Mouse (Mus musculus): Measurements from ENCODE around the gene C2cd2l. TPM values are rescaled to one million over a fixed set of nuclear protein-coding genes. Genes with fewer than 3 reads are reported as not detected.

C2cd2l gene
- total and polyA plus RNA-seq, 3 experiments, result 4.7 to 10.9 TPM; not detected in 1

DNA sequence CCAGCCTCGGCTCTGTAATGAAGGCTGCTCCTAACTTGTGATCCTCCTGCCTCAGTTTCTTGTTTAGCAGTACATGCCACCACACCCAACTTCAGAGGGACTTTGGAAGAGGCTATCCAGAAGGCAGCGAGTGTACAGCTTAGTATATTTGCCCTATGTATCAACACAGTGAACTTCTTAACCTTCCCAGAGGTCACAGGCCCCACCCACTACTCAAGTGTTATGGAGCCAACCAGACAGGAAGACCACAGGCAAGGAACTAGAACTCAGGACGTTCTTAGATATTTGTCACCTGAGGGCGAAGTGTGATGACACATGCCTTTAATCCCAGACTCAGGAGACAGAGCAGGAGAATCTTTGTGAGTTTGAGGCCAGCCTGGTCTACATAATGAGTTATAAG, 27.5 kb upstream of the C2cd2l start:
- Histone ChIP-seq H3K4me1 (ENCODE audit: control insufficient read depth in 1 of 2, insufficient read depth in 2 of 2, low read length in 2 of 2) (peaks cover 1 to 8% of the 10 kb centered on the region in 2 experiments), H3K27me3 (ENCODE audit: control insufficient read depth in 1 of 2, insufficient read depth in 2 of 2, low read length in 2 of 2) (no peaks in the 10 kb centered on the region), H3K9ac (ENCODE audit: control insufficient read depth, low read depth, low read length, poor library complexity, severe bottlenecking) (no peak overlapping the region), H3K9me3 (replicated peaks; ENCODE audit: insufficient read depth, low read length) (no peaks in the 10 kb centered on the region), H3K79me2 (ENCODE audit: control insufficient read depth, insufficient read depth, low read length, poor library complexity) (peaks cover 3% of the 10 kb centered on the region), H3K4me3 (ENCODE audit: control insufficient read depth in 1 of 2, insufficient read depth in 1 of 2, low read depth in 2 of 2, low read length in 2 of 2) (no peak overlapping the region), H3K27ac (ENCODE audit: control insufficient read depth, low read depth, low read length) (no peak overlapping the region), H3K36me3 (ENCODE audit: control insufficient read depth in 1 of 2, insufficient read depth in 2 of 2, low read length in 2 of 2) (peaks cover 10% of the 10 kb centered on the region in 2 experiments)
- TF ChIP-seq CHD2 (IDR thresholded peaks at IDR 0.05; ENCODE audit: low read length) (no peak), KAT2A (conservative IDR thresholded peaks at IDR 0.05; ENCODE audit: low read depth, low read length) (no peak), POLR2AphosphoS5 (IDR thresholded peaks at IDR 0.05; ENCODE audit: borderline replicate concordance, low read depth, low read length) (no peak), ZKSCAN1 (IDR thresholded peaks at IDR 0.05; ENCODE audit: low read depth, low read length) (no peak), TCF12 (IDR thresholded peaks at IDR 0.05; ENCODE audit: low read depth, low read length) (no peak), CTCF (IDR thresholded peaks at IDR 0.05 in 2 of 3, conservative IDR thresholded peaks at IDR 0.05 in 1 of 3; ENCODE audit: control insufficient read depth in 1 of 3, insufficient read depth in 1 of 3, low read depth in 2 of 3, low read length in 3 of 3, poor library complexity in 1 of 3, severe bottlenecking in 1 of 3) (no peak), ZC3H11A (IDR thresholded peaks at IDR 0.05; ENCODE audit: low read depth, low read length) (no peak), UBTF (IDR thresholded peaks at IDR 0.05; ENCODE audit: borderline replicate concordance, insufficient read depth, low read depth, low read length) (no peak), ZNF384 (IDR thresholded peaks at IDR 0.05; ENCODE audit: low read depth, low read length) (no peak), USF1 (IDR thresholded peaks at IDR 0.05; ENCODE audit: low read depth, low read length) (no peak), TAL1 (IDR thresholded peaks at IDR 0.05; ENCODE audit: low read length) (no peak), E2F4 (IDR thresholded peaks at IDR 0.05; ENCODE audit: borderline replicate concordance, low read depth, low read length) (no peak)
- no peak for DNase-seq (ENCODE audit: low read depth, low spot score)

DNA sequence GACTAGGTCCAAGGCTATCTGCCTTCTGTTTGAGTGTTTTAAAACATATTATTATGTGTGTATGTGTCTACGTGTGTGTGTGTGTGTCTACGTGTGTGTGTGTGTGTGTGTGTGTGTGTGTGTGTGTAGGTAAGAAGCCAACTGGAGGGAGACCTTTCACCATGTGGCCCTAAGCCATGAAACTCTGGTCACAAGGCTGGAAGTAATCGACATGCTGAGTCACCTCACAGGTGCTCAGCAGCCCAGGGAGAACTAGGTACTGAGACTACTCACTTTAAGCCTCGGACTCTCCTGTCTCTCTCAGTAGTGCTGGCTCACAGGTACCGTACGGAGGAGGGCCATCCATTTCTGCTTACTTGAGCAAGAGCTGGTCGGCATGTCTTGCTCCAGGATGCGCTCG, 27.1 kb upstream of the C2cd2l start:
- H3K4me1 ChIP-seq (ENCODE audit: control insufficient read depth in 1 of 2, insufficient read depth in 2 of 2, low read length in 2 of 2), result peaks cover 5 to 11% of the 10 kb centered on the region in 2 experiments
- peaks cover 6% of the 10 kb centered on the region for H3K79me2 ChIP-seq (ENCODE audit: control insufficient read depth, insufficient read depth, low read length, poor library complexity)
- no peaks in the 10 kb centered on the region for H3K9me3 ChIP-seq (replicated peaks; ENCODE audit: insufficient read depth, low read length)
- no peaks in the 10 kb centered on the region for H3K27me3 ChIP-seq (ENCODE audit: control insufficient read depth in 1 of 2, insufficient read depth in 2 of 2, low read length in 2 of 2)
- H3K9ac ChIP-seq (ENCODE audit: control insufficient read depth, low read depth, low read length, poor library complexity, severe bottlenecking), result no peak overlapping the region
- H3K4me3 ChIP-seq (ENCODE audit: control insufficient read depth in 1 of 2, insufficient read depth in 1 of 2, low read depth in 2 of 2, low read length in 2 of 2), result no peak overlapping the region
- TF ChIP-seq GATA1 (IDR thresholded peaks at IDR 0.05; ENCODE audit: low read depth, low read length), result no peak
- no peak for TF ChIP-seq UBTF (IDR thresholded peaks at IDR 0.05; ENCODE audit: borderline replicate concordance, insufficient read depth, low read depth, low read length)
- no peak for TF ChIP-seq MAZ (IDR thresholded peaks at IDR 0.05; ENCODE audit: low read depth, low read length)
- TF ChIP-seq HCFC1 (IDR thresholded peaks at IDR 0.05; ENCODE audit: low read depth, low read length), result no peak
- no peak for TF ChIP-seq MYC (IDR thresholded peaks at IDR 0.05; ENCODE audit: low read depth, low read length)
- TF ChIP-seq TAL1 (IDR thresholded peaks at IDR 0.05; ENCODE audit: low read length), result no peak
- no peak for TF ChIP-seq SMC3 (IDR thresholded peaks at IDR 0.05; ENCODE audit: low read depth, low read length)
- no peak for TF ChIP-seq MAFK (IDR thresholded peaks at IDR 0.05; ENCODE audit: borderline replicate concordance, low read depth, low read length)
- TF ChIP-seq BHLHE40 (IDR thresholded peaks at IDR 0.05; ENCODE audit: borderline replicate concordance, low read depth, low read length), result no peak
- no peak for TF ChIP-seq KAT2A (conservative IDR thresholded peaks at IDR 0.05; ENCODE audit: low read depth, low read length)
- no peak overlapping the region for H3K27ac ChIP-seq (ENCODE audit: control insufficient read depth, low read depth, low read length)
- H3K36me3 ChIP-seq (ENCODE audit: control insufficient read depth in 1 of 2, insufficient read depth in 2 of 2, low read length in 2 of 2), result peaks cover 9 to 13% of the 10 kb centered on the region in 2 experiments
- no peak for DNase-seq (ENCODE audit: low read depth, low spot score)

Measured in MEL (cell line).